Mouse (Mus musculus) thymus, postnatal 25 days (tissue): ENCODE results near the gene Ppil1.
"Not testable (repeated sequence)": the region's sequence is repeated elsewhere in the genome, so short reads cannot be mapped to it uniquely, and the experiment has no call there.

ENCODE experiments used
- DNase-seq: peaks from one replicate; pipeline ENCODE4 v3.0.0; 2022

The Ppil1 gene

GRCm38 (mm10) chr17:29251006-29251405 is 13.0 kb downstream of the Ppil1 start:
- not testable (repeated sequence) for DNase-seq

DNA sequence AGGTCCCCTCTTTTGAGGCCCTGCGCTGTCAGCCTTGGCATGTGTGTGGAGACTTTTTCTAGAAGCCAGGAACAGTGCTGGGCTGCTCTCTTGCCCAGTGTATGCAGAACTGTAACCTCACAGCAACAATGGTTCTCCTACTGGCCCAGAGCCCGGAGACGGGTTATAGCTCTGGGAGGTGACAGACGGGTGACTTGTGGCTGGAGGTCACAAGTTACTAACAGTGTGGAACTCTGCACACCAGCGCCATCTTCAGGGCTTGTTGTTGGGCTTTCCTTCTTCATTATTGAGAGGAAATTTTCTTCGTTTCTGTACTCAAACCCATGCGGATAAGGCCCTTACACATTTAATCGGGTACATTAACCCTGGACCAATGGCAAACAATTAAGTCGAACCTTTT is 14.5 kb downstream of the Ppil1 start:
- DNase-seq, result peak; percentile 29

DNA sequence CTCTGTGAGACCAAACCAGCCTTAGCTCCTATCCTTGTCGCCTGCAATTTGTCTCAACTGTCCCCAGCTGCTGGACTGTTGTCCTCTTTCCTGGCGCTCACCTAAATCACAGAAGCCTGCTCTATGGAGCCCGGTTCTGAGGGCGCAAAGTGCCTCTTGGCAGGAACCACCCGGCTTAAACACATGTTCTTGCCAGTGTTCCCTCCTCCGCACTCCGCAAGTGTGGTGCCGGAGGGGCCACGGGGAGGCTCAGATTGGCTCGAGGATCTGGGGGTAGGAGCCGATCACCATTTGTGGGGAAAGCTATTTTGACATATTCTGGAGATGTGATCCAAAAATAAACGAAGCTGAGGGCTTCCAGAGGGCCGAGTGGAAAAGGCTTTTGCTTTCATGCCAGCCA is 16.1 kb downstream of the Ppil1 start:
- DNase-seq, result no peak

GRCm38 (mm10) chr17:29246602-29247001 is 17.4 kb downstream of the Ppil1 start:
- DNase-seq, result peak; percentile 33

GRCm38 (mm10) chr17:29245725-29246124 is 18.3 kb downstream of the Ppil1 start:
- DNase-seq, result no peak

- DNase-seq, result no peak
Measured at GRCm38 (mm10) chr17:29244912-29245311, 19.1 kb downstream of the Ppil1 start.

DNA sequence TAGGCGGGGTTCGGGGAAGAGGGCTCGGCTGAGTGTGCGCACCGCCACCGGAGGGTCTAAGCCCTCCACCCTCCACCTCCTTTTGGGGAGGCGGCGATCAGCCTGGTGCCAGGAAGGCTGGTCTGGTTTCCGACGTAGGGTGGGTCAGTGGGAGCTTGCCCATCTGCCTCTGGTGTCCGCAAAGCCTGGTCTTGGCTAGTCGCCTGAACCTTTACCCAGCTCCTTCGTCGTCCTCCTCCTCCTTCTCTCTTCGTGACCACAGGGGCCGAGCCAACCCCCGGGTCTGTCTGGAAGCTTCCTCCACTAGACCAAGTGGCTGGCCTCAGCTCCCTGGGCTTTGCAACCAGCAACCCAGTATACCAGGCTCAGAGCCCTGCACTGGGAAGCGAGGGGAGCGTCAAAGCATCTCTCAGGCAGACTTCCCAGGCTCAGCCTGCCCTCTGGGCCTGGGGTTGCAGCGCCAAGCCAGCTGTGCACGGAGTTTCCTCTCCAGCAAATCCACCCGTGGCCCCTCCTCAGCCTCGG is 25.5 kb downstream of the Ppil1 start:
- no peak for DNase-seq

- DNase-seq, result no peak
Measured at GRCm38 (mm10) chr17:29237772-29238420, 26.1 kb downstream of the Ppil1 start, which contains the start of gene Cpne5. Gene Cpne5, minus strand, starts transcription at chr17:29238167.

GRCm38 (mm10) chr17:29237267-29237771 is 26.7 kb downstream of the Ppil1 start:
- no peak for DNase-seq

GRCm38 (mm10) chr17:29236111-29236510 is 27.9 kb downstream of the Ppil1 start:
- no peak for DNase-seq

DNA sequence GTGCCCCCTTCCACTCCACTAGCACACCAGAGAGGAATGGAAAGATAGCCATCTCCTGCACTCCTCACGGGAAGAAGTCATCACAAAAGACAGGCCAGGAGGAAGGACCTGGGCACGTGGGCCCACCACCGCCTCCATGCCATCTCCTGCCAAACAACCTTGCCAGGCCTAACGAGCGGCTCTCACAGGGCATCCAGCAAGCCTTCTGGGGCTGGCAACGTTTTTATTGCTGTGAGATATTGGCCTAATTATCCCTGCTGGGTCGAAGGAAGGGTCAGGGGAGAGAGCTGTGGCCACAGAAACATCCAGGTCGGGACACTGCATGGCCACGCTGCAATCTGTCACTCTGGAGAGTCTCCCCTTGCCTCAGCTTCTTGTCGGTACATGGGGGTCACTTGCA is 32.9 kb downstream of the Ppil1 start:
- DNase-seq, result no peak

DNA sequence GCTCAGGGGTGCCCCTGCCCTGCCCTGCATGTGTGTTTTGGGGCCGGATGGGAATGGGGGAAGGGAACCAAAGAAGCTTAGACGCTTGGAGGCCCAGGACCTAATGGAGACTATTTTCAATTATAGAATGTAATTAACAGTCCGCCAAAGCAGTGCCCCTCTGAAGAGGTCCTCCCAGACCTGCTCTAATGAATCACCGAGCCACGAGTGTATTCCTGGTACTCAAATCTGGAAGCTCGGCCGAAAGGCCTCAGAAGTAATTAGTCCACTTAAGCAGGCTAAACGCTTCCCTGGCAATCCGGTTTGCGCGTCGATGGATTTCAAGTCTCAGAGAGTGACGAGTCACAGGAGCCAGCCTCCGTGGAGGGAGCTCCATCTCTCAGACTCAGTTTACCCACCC is 43.4 kb downstream of the Ppil1 start:
- DNase-seq, result no peak

GRCm38 (mm10) chr17:29218017-29218416 is 46.0 kb downstream of the Ppil1 start:
- DNase-seq, result no peak

- DNase-seq, result no peak
Measured at GRCm38 (mm10) chr17:29216078-29216477, 47.9 kb downstream of the Ppil1 start.

DNA sequence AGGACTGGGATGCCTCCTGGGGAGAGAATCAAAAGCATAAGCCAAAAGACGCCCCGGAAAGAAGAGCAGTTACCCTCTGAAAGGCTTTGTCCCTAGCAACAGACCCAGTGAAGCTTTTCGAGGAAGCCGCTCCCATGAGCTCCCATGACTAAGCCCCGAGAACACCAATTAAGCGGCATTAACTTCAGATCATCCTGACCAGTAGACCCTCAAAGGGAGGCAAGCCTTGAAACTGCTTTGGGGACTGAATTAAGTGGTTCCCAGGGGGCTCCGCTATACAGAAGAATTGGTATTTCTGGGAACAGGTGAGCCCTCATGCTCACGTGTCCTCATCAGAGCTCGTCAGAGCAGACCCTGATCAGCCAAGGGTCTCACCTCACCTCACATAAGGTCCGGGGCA is 49.3 kb downstream of the Ppil1 start:
- no peak for DNase-seq

DNA sequence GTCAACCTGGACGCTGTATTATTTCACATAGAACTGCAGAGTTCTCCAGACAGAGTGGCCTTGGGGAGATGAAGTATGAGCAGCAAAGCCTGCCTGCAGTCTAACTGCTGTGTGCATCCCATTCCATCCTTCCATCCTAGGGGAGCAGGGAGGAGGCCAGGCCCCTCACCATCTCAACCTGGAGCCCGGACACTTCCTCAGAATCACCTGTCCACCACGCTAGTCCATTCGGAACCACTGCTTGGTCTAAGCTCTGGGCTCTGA is 49.9 kb downstream of the Ppil1 start:
- DNase-seq, result no peak

GRCm38 (mm10) chr17:29213381-29214192 is 50.4 kb downstream of the Ppil1 start:
- DNase-seq, result no peak

- no peak for DNase-seq
Measured at GRCm38 (mm10) chr17:29211836-29212235, 52.1 kb downstream of the Ppil1 start.

DNA sequence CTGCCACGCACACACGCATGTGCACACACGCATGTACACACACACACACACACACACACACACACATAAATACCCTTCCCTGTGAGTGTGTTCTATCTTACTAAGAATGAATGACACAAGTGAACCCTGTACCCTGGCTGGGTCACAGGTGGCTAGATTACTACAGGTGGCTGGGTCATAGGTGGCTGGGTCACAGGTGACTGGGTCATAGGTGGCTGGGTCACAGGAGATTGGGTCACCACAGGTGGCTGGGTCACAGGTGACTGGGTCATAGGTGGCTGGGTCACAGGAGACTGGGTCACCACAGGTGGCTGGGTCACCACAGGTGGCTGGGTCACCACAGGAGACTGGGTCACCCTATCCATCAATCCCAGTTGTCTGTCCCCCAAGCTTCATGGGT is 53.9 kb downstream of the Ppil1 start:
- no peak for DNase-seq

- no peak for DNase-seq
Measured at GRCm38 (mm10) chr17:29206052-29206451, 57.9 kb downstream of the Ppil1 start.

DNA sequence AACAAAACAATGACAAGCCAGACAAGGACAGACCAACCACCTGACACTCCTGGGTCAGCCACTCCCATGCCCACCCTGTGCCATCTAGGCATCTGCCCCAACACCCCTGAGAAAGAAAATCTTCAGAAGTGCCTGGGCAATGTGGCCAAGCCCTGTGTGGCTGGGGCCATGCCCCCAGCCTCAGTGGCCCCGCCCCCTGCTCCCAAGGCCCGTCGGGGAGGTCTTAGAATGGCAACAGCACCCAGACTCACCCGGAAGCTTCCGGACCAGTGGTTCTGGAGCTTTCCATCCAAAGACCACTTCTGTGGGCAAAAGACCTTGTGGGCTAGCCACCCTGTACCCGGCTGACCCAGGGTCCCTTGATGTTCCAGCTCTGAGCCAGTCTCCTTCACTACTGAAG is 61.4 kb downstream of the Ppil1 start:
- DNase-seq, result no peak
